Mouse (Mus musculus) heart, postnatal 0 days (tissue): ENCODE results near the gene Rgs8. TPM values are rescaled to one million over a fixed set of nuclear protein-coding genes. Genes with fewer than 3 reads are reported as not detected.

Experiments
- ATAC-seq: fragments of 200-750 bp; cut with Nextera tagmentation; 2 replicates; pipeline ENCODE4 v1.8.0; 2017; ENCODE audit warnings: low read depth, moderate number of reproducible peaks, moderate library complexity; ENCODE audit not compliant: insufficient read depth
- DNase-seq: peaks from one replicate; pipeline ENCODE4 v3.0.0-alpha.2; 2016; ENCODE audit warnings: low spot score
- H3K27ac ChIP-seq: fragments of 300-500 bp; sonication (generic); 2 replicates; pipeline ENCODE4 v1.5.1; 2014; ENCODE audit warnings: low read depth, mild to moderate bottlenecking
- H3K27me3 ChIP-seq: fragments of 300-500 bp; sonication (generic); 2 replicates; pipeline ENCODE4 v1.6.1; 2014; ENCODE audit warnings: low read length, mixed read lengths; ENCODE audit not compliant: control insufficient read depth, insufficient read depth
- H3K36me3 ChIP-seq: fragments of 300-500 bp; sonication (generic); replicated peaks from 2 replicates; pipeline ENCODE4 v1.6.1; 2014; ENCODE audit warnings: low read length, mixed read lengths; ENCODE audit not compliant: control insufficient read depth, insufficient read depth
- H3K4me1 ChIP-seq: fragments of 300-500 bp; sonication (generic); 2 replicates; pipeline ENCODE4 v1.6.1; 2014; ENCODE audit warnings: antibody characterized with exemption; ENCODE audit not compliant: control insufficient read depth, insufficient read depth
- H3K4me2 ChIP-seq: fragments of 300-500 bp; sonication (generic); 2 replicates; pipeline ENCODE4 v1.6.1; 2014; ENCODE audit warnings: low read depth, mild to moderate bottlenecking, low read length, moderate library complexity
- H3K4me3 ChIP-seq: fragments of 300-500 bp; sonication (generic); 2 replicates; pipeline ENCODE4 v1.5.1; 2014; ENCODE audit warnings: low read depth, low read length
- H3K9ac ChIP-seq: fragments of 300-500 bp; sonication (generic); replicated peaks from 2 replicates; pipeline ENCODE4 v1.6.1; 2014; ENCODE audit warnings: low read depth, low read length, mixed read lengths
- H3K9me3 ChIP-seq: fragments of 300-500 bp; sonication (generic); replicated peaks from 2 replicates; pipeline ENCODE4 v1.6.1; 2016; ENCODE audit warnings: low read length; ENCODE audit not compliant: control insufficient read depth
- CTCF ChIP-seq: IDR thresholded peaks from 2 replicates; pipeline ENCODE4 v1.5.1; 2016; ENCODE audit warnings: antibody characterized with exemption, control low read depth, low read depth
- EP300 ChIP-seq: IDR thresholded peaks from 2 replicates; pipeline ENCODE4 v1.6.1; 2016; ENCODE audit warnings: antibody characterized with exemption, low read depth
- WGBS: fragments of 180-500 bp; shearing (Covaris S2); extraction: QIAGEN DNeasy Blood & Tissue Kit; methylation state at CpG from one replicate; pipeline ENCODE4 v1.1.7; 2014; 5-methylcytosine and 5-hydroxymethylcytosine counted together
- polyA plus RNA-seq: library from polyadenylated mRNA; unstranded; fragments of >200 nt; fragmentation: Nextera tagmentation; extraction: Ambion mirVana; gene quantifications from 2 replicates; pipeline ENCODE4 v1.2.1, GENCODE M21; 2015
- total RNA-seq: library from RNA; depleted of rRNA; stranded (reverse); fragments of >200 nt; gene quantifications from 2 replicates; pipeline ENCODE4 v1.2.3, GENCODE M21; 2014; ENCODE audit warnings: low replicate concordance

Gene Rgs8
- total and polyA plus RNA-seq, 2 experiments from 2014 or later = 0.03 TPM; not detected in 1

DNA sequence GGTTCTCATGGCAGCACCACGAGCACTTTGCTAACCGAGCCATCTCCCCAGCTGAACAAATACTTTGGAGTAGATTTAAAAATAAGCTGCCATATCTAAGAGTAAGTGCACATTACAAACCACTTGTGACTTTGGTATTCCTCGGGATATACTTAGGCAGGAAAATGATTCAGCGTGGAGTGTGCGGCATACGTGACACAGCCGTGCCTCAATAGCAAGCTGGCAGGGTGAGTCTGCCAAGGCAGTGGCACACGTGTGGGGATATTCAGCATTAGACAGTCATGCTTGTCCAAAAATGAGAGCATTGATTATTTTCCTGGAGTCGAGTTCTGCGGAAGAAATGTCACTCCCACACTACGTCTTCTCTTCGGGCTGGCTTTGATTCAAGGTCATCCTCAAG lies 21.1 kb downstream of the Rgs8 start:
- TF ChIP-seq EP300 = no peak
- TF ChIP-seq CTCF = no peak
- Histone ChIP-seq H3K4me2 (no peak overlapping the region), H3K4me3 (no peak overlapping the region), H3K4me1 (peaks cover 4% of the 10 kb centered on the region; the same call in 1 of the 2 replicates), H3K9ac (no peak overlapping the region), H3K27ac (no peak overlapping the region), H3K36me3 (no peaks in the 10 kb centered on the region), H3K27me3 (no peaks in the 10 kb centered on the region), H3K9me3 (no peaks in the 10 kb centered on the region)
- DNase-seq (no peak), ATAC-seq (no peak)
- 40% methylated on average over 12 of the region's 12 CpGs for WGBS

DNA sequence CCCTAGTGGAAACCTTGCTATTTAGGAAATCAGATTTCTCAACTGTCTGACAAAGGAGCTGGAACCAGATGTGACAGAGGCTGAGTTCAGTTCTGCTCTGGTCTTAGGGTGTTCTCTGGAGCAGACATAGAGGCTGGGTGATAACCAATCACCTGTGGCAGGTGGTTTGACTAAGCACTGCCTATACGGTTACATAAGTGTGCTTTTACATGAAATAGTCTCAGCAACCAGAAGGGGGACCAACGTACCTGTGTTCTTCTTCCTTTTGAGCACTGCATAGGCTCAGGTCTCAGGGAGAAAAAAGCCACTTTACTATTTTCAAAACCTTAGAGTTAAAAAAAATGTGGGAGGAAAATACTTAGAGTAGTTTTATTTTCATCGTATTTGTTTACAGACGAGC lies 22.8 kb downstream of the Rgs8 start:
- TF ChIP-seq EP300 = no peak
- TF ChIP-seq CTCF = no peak
- Histone ChIP-seq H3K4me3 (no peak overlapping the region), H3K27ac (no peak overlapping the region), H3K4me2 (no peak overlapping the region), H3K27me3 (no peaks in the 10 kb centered on the region), H3K9ac (no peak overlapping the region), H3K9me3 (no peaks in the 10 kb centered on the region), H3K4me1 (peaks cover 7% of the 10 kb centered on the region; the same call in 1 of the 2 replicates), H3K36me3 (no peaks in the 10 kb centered on the region)
- 84% methylated on average over 4 of the region's 4 CpGs for WGBS
- ATAC-seq (no peak), DNase-seq (no peak)

DNA sequence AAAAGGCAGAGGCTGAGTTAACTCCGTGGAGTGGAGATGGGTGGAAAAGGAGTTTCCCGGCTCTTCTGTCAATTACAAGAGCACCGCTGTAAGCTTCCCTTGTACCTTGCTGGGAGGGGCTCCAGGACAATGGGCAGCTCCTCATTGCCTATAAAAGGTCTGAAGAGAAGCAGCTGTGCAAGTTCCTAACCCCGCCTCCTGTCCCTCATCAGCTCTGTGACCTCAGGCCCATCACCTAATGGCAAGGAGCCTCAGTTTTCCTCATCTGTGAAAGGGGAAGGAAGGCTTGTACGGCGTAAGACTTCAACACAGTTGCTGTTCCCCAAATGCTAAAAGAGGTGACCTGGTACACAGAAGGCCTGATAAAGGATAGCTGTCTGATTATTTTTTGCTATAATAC lies 24.8 kb downstream of the Rgs8 start:
- ATAC-seq = no peak
- H3K36me3 ChIP-seq = no peaks in the 10 kb centered on the region
- no peak overlapping the region for H3K27ac ChIP-seq
- TF ChIP-seq EP300 = no peak
- TF ChIP-seq CTCF = no peak
- no peak overlapping the region for H3K4me2 ChIP-seq
- no peak for DNase-seq
- WGBS = 60% methylated on average over 6 of the region's 6 CpGs
- H3K4me1 ChIP-seq = peaks cover 6% of the 10 kb centered on the region; the same call in 1 of the 2 replicates
- no peaks in the 10 kb centered on the region for H3K9me3 ChIP-seq
- no peak overlapping the region for H3K4me3 ChIP-seq
- no peaks in the 10 kb centered on the region for H3K27me3 ChIP-seq
- no peak overlapping the region for H3K9ac ChIP-seq

DNA sequence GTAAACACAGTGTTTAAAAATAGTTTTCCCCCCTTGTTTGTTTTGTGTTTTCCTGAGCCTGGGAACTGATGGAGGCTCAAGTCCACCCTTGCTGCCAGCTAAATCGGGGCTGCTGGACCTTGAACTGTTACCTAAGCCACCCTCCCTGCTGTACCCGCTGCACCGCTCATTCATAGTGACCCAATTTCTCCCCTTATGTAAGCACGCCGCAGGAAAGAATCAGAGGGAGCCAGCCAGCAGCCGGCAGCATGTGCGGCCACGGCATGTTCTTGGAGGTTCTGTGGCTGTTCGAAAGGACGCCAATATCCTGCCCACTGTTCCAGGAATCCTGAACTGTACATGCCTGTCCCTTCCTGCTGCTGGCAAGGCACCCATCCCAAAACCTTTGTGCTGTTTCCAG lies 26.3 kb downstream of the Rgs8 start:
- TF ChIP-seq EP300 (no peak), CTCF (no peak)
- WGBS = 62% methylated on average over 10 of the region's 10 CpGs
- H3K36me3 ChIP-seq = no peaks in the 10 kb centered on the region
- no peak overlapping the region for H3K9ac ChIP-seq
- no peak overlapping the region for H3K4me3 ChIP-seq
- H3K9me3 ChIP-seq = no peaks in the 10 kb centered on the region
- H3K27ac ChIP-seq = no peak overlapping the region
- no peaks in the 10 kb centered on the region for H3K27me3 ChIP-seq
- ATAC-seq (no peak), DNase-seq (no peak)
- H3K4me2 ChIP-seq = no peak overlapping the region
- 0 out of 2 replicates have a peak, but pooled peaks cover 3% of the 10 kb centered on the region for H3K4me1 ChIP-seq

DNA sequence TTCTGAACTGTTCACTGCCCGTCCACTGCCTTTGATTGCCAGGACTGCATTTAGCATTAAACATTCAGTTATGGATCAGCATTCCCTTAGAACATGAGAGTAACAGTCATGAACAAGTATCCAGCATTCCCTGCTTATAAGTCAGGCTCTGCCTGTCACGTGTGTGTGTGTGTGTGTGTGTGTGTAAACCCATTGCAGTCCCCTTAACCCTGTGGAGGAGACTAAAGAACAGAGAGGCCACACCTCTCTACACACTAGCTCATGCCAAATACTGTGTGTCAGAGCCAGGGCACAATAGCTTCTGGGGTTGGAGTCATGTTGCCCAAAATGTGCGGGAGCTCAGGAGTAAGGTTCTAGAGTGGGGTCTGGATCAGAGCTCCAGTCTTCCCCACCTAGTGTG lies 26.8 kb downstream of the Rgs8 start:
- H3K27ac ChIP-seq = no peak overlapping the region
- no peaks in the 10 kb centered on the region for H3K9me3 ChIP-seq
- H3K4me2 ChIP-seq = no peak overlapping the region
- TF ChIP-seq EP300 (no peak), CTCF (no peak)
- no peak overlapping the region for H3K4me3 ChIP-seq
- 50% methylated on average over 3 of the region's 3 CpGs for WGBS
- H3K9ac ChIP-seq = no peak overlapping the region
- 0 out of 2 replicates have a peak, but pooled peaks cover 3% of the 10 kb centered on the region for H3K4me1 ChIP-seq
- ATAC-seq (no peak), DNase-seq (no peak)
- no peaks in the 10 kb centered on the region for H3K27me3 ChIP-seq
- H3K36me3 ChIP-seq = no peaks in the 10 kb centered on the region

DNA sequence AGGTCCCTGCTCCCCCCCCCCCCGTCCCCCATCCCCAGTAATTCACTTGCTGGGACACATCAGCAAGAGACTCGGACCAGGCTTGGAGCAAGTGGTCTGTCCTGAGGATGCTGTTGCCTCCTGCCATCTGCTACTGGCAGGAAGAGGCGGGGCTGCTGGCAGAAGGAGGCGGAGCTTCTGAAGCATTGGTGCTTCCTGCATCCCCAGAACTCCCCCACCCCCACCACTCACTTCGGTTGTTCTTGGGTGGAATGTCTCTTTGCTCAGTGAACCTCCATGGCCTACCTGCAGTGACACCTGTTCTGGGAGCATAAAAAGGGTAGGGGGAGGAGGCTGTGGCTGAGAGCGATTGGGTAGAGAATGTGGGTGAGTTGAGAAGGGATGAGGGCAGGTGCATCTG lies 27.5 kb downstream of the Rgs8 start:
- Histone ChIP-seq H3K4me3 (no peak overlapping the region), H3K27me3 (no peaks in the 10 kb centered on the region), H3K36me3 (no peaks in the 10 kb centered on the region), H3K4me1 (0 out of 2 replicates have a peak, but pooled peaks cover 3% of the 10 kb centered on the region), H3K9ac (no peak overlapping the region), H3K9me3 (no peaks in the 10 kb centered on the region), H3K4me2 (no peak overlapping the region), H3K27ac (no peak overlapping the region)
- DNase-seq (no peak), ATAC-seq (no peak)
- WGBS = 71% methylated on average over 6 of the region's 6 CpGs
- no peak for TF ChIP-seq EP300
